Mouse (Mus musculus): ENCODE data around the gene Arl6. TPM values are rescaled to one million over a fixed set of nuclear protein-coding genes. Genes with fewer than 3 reads are reported as not detected.

Gene Arl6
- polyA plus RNA-seq (2014; fragmentation: Nextera tagmentation; extraction: Ambion mirVana) = 42.0 and 44.2 TPM in 2 replicates

- H3K4me3 ChIP-seq (ENCODE audit: low read length) = peak within 1 kb of the TSS; percentile 72
- peak within 1 kb of the TSS; percentile 99 for H3K27ac ChIP-seq (ENCODE audit: low read depth, low read length)
- 0 out of 2 replicates have a peak, but pooled peaks cover 2% of the 10 kb centered on the region for H3K4me1 ChIP-seq (ENCODE audit: control insufficient read depth, insufficient read depth, low read length)
- under 1% methylated on average over 46 of the region's 46 CpGs for WGBS
- H3K36me3 ChIP-seq (ENCODE audit: control insufficient read depth, insufficient read depth, low read length) = no peaks in the 10 kb centered on the region
- no peaks in the 10 kb centered on the region for H3K9me3 ChIP-seq (ENCODE audit: control insufficient read depth, low read length)
- ATAC-seq (ENCODE audit: low FRiP score, low TSS enrichment) = peak; percentile 99
- H3K27me3 ChIP-seq (ENCODE audit: control insufficient read depth, insufficient read depth, low read length) = no peaks in the 10 kb centered on the region
- H3K9ac ChIP-seq (ENCODE audit: low read depth, low read length) = peak within 1 kb of the TSS; percentile 75
- H3K4me2 ChIP-seq (replicated peaks; ENCODE audit: low read depth, low read length) = peak within 1 kb of the TSS; percentile 66
These were observed at the start of gene Arl6 for GRCm38 (mm10) chr16:59639102-59639691. Gene Arl6, minus strand, starts transcription at chr16:59639391.

GRCm38 (mm10) chr16:59685135-59685534 is 45.9 kb upstream of the Arl6 start:
- no peaks in the 10 kb centered on the region for H3K4me1 ChIP-seq (ENCODE audit: control insufficient read depth, insufficient read depth, low read length)
- H3K9me3 ChIP-seq (ENCODE audit: control insufficient read depth, low read length) = no peaks in the 10 kb centered on the region
- no peak overlapping the region for H3K4me2 ChIP-seq (replicated peaks; ENCODE audit: low read depth, low read length)
- ATAC-seq (ENCODE audit: low FRiP score, low TSS enrichment) = no peak
- no peak overlapping the region for H3K9ac ChIP-seq (ENCODE audit: low read depth, low read length)
- H3K4me3 ChIP-seq (ENCODE audit: low read length) = no peak overlapping the region
- H3K27me3 ChIP-seq (ENCODE audit: control insufficient read depth, insufficient read depth, low read length) = no peaks in the 10 kb centered on the region
- 71% methylated on average over 5 of the region's 5 CpGs for WGBS
- H3K36me3 ChIP-seq (ENCODE audit: control insufficient read depth, insufficient read depth, low read length) = no peaks in the 10 kb centered on the region
- H3K27ac ChIP-seq (ENCODE audit: low read depth, low read length) = no peak overlapping the region

GRCm38 (mm10) chr16:59683434-59683833 is 44.2 kb upstream of the Arl6 start:
- Histone ChIP-seq H3K36me3 (ENCODE audit: control insufficient read depth, insufficient read depth, low read length) (no peaks in the 10 kb centered on the region), H3K4me3 (ENCODE audit: low read length) (no peak overlapping the region), H3K4me1 (ENCODE audit: control insufficient read depth, insufficient read depth, low read length) (no peaks in the 10 kb centered on the region), H3K27me3 (ENCODE audit: control insufficient read depth, insufficient read depth, low read length) (no peaks in the 10 kb centered on the region), H3K9me3 (ENCODE audit: control insufficient read depth, low read length) (no peaks in the 10 kb centered on the region), H3K9ac (ENCODE audit: low read depth, low read length) (no peak overlapping the region), H3K27ac (ENCODE audit: low read depth, low read length) (no peak overlapping the region), H3K4me2 (replicated peaks; ENCODE audit: low read depth, low read length) (no peak overlapping the region)
- 5% methylated on average over 8 of the region's 8 CpGs for WGBS
- ATAC-seq (ENCODE audit: low FRiP score, low TSS enrichment) = peak; percentile 95

- WGBS = 83% methylated on average over 8 of the region's 8 CpGs
- no peak for ATAC-seq (ENCODE audit: low FRiP score, low TSS enrichment)
These were observed 43.2 kb upstream of the Arl6 start for GRCm38 (mm10) chr16:59682216-59682891.

GRCm38 (mm10) chr16:59666938-59667337 is 27.7 kb upstream of the Arl6 start:
- Histone ChIP-seq H3K9me3 (ENCODE audit: control insufficient read depth, low read length) (no peaks in the 10 kb centered on the region), H3K4me1 (ENCODE audit: control insufficient read depth, insufficient read depth, low read length) (no peaks in the 10 kb centered on the region), H3K9ac (ENCODE audit: low read depth, low read length) (no peak overlapping the region), H3K4me3 (ENCODE audit: low read length) (no peak overlapping the region), H3K36me3 (ENCODE audit: control insufficient read depth, insufficient read depth, low read length) (no peaks in the 10 kb centered on the region), H3K4me2 (replicated peaks; ENCODE audit: low read depth, low read length) (no peak overlapping the region), H3K27ac (ENCODE audit: low read depth, low read length) (no peak overlapping the region), H3K27me3 (ENCODE audit: control insufficient read depth, insufficient read depth, low read length) (no peaks in the 10 kb centered on the region)
- ATAC-seq (ENCODE audit: low FRiP score, low TSS enrichment) = no peak
- 79% methylated on average over 2 of the region's 2 CpGs for WGBS

More at GRCm38 (mm10) chr16:59682216-59682891, 43.2 kb upstream of the Arl6 start:
- H3K4me3 ChIP-seq (ENCODE audit: low read length) = no peak overlapping the region
- no peaks in the 10 kb centered on the region for H3K4me1 ChIP-seq (ENCODE audit: control insufficient read depth, insufficient read depth, low read length)
- no peaks in the 10 kb centered on the region for H3K36me3 ChIP-seq (ENCODE audit: control insufficient read depth, insufficient read depth, low read length)
- no peaks in the 10 kb centered on the region for H3K9me3 ChIP-seq (ENCODE audit: control insufficient read depth, low read length)
- no peaks in the 10 kb centered on the region for H3K27me3 ChIP-seq (ENCODE audit: control insufficient read depth, insufficient read depth, low read length)
- H3K9ac ChIP-seq (ENCODE audit: low read depth, low read length) = no peak overlapping the region
- no peak overlapping the region for H3K4me2 ChIP-seq (replicated peaks; ENCODE audit: low read depth, low read length)
- H3K27ac ChIP-seq (ENCODE audit: low read depth, low read length) = no peak overlapping the region

GRCm38 (mm10) chr16:59643766-59644165 is 4.6 kb upstream of the Arl6 start:
- no peak overlapping the region for H3K9ac ChIP-seq (ENCODE audit: low read depth, low read length)
- no peak for ATAC-seq (ENCODE audit: low FRiP score, low TSS enrichment)
- H3K9me3 ChIP-seq (ENCODE audit: control insufficient read depth, low read length) = no peaks in the 10 kb centered on the region
- WGBS = 75% methylated on average over 2 of the region's 2 CpGs
- no peak overlapping the region for H3K27ac ChIP-seq (ENCODE audit: low read depth, low read length)
- no peak overlapping the region for H3K4me2 ChIP-seq (replicated peaks; ENCODE audit: low read depth, low read length)
- H3K36me3 ChIP-seq (ENCODE audit: control insufficient read depth, insufficient read depth, low read length) = no peaks in the 10 kb centered on the region
- no peaks in the 10 kb centered on the region for H3K27me3 ChIP-seq (ENCODE audit: control insufficient read depth, insufficient read depth, low read length)
- no peaks in the 10 kb centered on the region for H3K4me1 ChIP-seq (ENCODE audit: control insufficient read depth, insufficient read depth, low read length)
- H3K4me3 ChIP-seq (ENCODE audit: low read length) = no peak overlapping the region

GRCm38 (mm10) chr16:59639985-59640384 is 794 bp upstream of the Arl6 start:
- H3K27me3 ChIP-seq (ENCODE audit: control insufficient read depth, insufficient read depth, low read length) = no peaks in the 10 kb centered on the region
- H3K4me3 ChIP-seq (ENCODE audit: low read length) = no peak overlapping the region
- WGBS = 87% methylated on average over 3 of the region's 3 CpGs
- H3K9me3 ChIP-seq (ENCODE audit: control insufficient read depth, low read length) = no peaks in the 10 kb centered on the region
- no peaks in the 10 kb centered on the region for H3K36me3 ChIP-seq (ENCODE audit: control insufficient read depth, insufficient read depth, low read length)
- peak overlapping the region; percentile 66 for H3K4me2 ChIP-seq (replicated peaks; ENCODE audit: low read depth, low read length)
- no peak for ATAC-seq (ENCODE audit: low FRiP score, low TSS enrichment)
- no peak overlapping the region for H3K9ac ChIP-seq (ENCODE audit: low read depth, low read length)
- H3K27ac ChIP-seq (ENCODE audit: low read depth, low read length) = no peak overlapping the region
- H3K4me1 ChIP-seq (ENCODE audit: control insufficient read depth, insufficient read depth, low read length) = 0 out of 2 replicates have a peak, but pooled peaks cover 2% of the 10 kb centered on the region

- Histone ChIP-seq H3K9ac (ENCODE audit: low read depth, low read length) (no peak overlapping the region), H3K27me3 (ENCODE audit: control insufficient read depth, insufficient read depth, low read length) (no peaks in the 10 kb centered on the region), H3K4me1 (ENCODE audit: control insufficient read depth, insufficient read depth, low read length) (0 out of 2 replicates have a peak, but pooled peaks cover 2% of the 10 kb centered on the region), H3K36me3 (ENCODE audit: control insufficient read depth, insufficient read depth, low read length) (no peaks in the 10 kb centered on the region), H3K9me3 (ENCODE audit: control insufficient read depth, low read length) (no peaks in the 10 kb centered on the region), H3K4me3 (ENCODE audit: low read length) (no peak overlapping the region), H3K4me2 (replicated peaks; ENCODE audit: low read depth, low read length) (no peak overlapping the region), H3K27ac (ENCODE audit: low read depth, low read length) (no peak overlapping the region)
- 85% methylated on average over 2 of the region's 2 CpGs for WGBS
- no peak for ATAC-seq (ENCODE audit: low FRiP score, low TSS enrichment)
These were observed 4.6 kb downstream of the Arl6 start for GRCm38 (mm10) chr16:59634598-59634997.

- Histone ChIP-seq H3K9ac (ENCODE audit: low read depth, low read length) (no peak overlapping the region), H3K36me3 (ENCODE audit: control insufficient read depth, insufficient read depth, low read length) (no peaks in the 10 kb centered on the region), H3K9me3 (ENCODE audit: control insufficient read depth, low read length) (no peaks in the 10 kb centered on the region), H3K4me2 (replicated peaks; ENCODE audit: low read depth, low read length) (no peak overlapping the region), H3K27me3 (ENCODE audit: control insufficient read depth, insufficient read depth, low read length) (no peaks in the 10 kb centered on the region), H3K27ac (ENCODE audit: low read depth, low read length) (no peak overlapping the region), H3K4me1 (ENCODE audit: control insufficient read depth, insufficient read depth, low read length) (no peaks in the 10 kb centered on the region), H3K4me3 (ENCODE audit: low read length) (no peak overlapping the region)
- 97% methylated on average over 2 of the region's 2 CpGs for WGBS
- no peak for ATAC-seq (ENCODE audit: low FRiP score, low TSS enrichment)
These were observed 17.6 kb downstream of the Arl6 start for GRCm38 (mm10) chr16:59621554-59621953.
